Mouse (Mus musculus): ENCODE data around the gene Setmar.

DNA sequence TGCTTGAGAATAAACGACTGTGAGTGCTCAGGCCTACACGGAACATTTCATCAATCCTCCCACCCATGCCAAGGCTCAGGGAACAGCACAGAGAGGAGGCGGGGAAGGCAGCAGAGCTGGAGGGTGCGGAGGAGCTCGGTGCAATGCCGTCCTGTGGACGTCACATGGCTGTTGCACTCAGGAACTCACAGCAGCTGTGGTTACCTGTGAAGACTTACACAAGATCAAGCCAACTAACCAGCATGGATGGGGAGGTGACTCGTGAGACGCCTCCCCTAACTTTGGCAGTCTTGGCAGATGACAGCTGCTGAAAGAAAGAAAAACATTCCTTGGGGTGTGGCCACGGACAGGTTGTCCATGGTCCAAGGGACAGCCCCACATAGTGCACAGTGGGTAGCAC lies 9.8 kb downstream of the Setmar start:
- TF ChIP-seq POLR2A (IDR thresholded peaks at IDR 0.05; ENCODE audit: insufficient read depth, low read length), result no peak
- TF ChIP-seq CTCF (IDR thresholded peaks at IDR 0.05; ENCODE audit: low read depth, low read length), result no peak
- no peak for TF ChIP-seq EP300 (IDR thresholded peaks at IDR 0.05; ENCODE audit: insufficient read depth, low read depth, low read length)

All from ES-Bruce4 (cell line).